Mouse (Mus musculus): ENCODE data around the gene Dennd1c.

- TF ChIP-seq CTCF (IDR thresholded peaks at IDR 0.05; ENCODE audit: low read depth, low read length) (no peak), POLR2A (IDR thresholded peaks at IDR 0.05; ENCODE audit: borderline replicate concordance, low read depth, low read length) (no peak)
Observed at GRCm38 (mm10) chr17:57082481-57082880, 4.2 kb upstream of the Dennd1c start.
